Mouse (Mus musculus) ES-Bruce4 (cell line): ENCODE measurements at regions not wholly inside any gene's neighbourhood (a gene's known extent, or its start where the extent isn't known, plus 50 kb on each side); places are given as distances from the start of the nearest gene placed in this dataset.

ENCODE experiments used
- CTCF ChIP-seq: IDR thresholded peaks from one replicate; pipeline ENCODE4 v1.8.1; 2011; ENCODE audit warnings: low read depth, low read length
- POLR2A ChIP-seq: IDR thresholded peaks from one replicate; pipeline ENCODE4 v1.8.1; 2011; ENCODE audit warnings: low read length; ENCODE audit not compliant: insufficient read depth

DNA sequence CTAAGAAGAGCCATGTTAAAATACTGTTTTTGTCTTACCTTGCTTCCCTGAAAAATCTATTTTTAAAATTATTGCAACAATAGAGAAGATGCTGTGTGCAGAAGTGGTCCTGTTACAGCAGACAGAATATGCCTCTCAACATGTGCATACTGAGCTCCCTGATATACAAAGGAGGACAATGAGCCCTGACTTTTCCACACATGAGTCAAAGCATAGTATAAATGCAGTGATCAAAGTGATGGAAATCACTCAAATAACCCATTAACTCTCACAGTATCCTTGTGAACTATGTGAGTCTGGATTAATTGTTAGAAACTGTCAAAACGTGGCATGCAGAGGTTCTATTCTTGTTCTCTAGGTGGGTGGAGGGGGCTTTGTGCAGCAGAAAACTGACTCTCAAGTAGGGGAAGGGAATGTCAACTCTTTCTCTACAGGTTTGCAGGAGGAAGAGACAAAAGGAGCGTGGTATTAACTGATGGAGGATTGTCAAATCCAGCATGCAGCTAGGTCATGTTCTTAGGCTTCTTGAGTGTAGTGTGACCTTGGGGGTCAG, 337.5 kb upstream of the Rarb start:
- TF ChIP-seq CTCF (no peak), POLR2A (no peak)
